Mouse (Mus musculus): ENCODE measurements around the gene Slc17a8. TPM values are rescaled to one million over a fixed set of nuclear protein-coding genes. Genes with fewer than 3 reads are reported as not detected.
"Not testable (repeated sequence)": the region's sequence is repeated elsewhere in the genome, so short reads cannot be mapped to it uniquely, and the experiment has no call there.

Slc17a8 gene
- not detected in 2 replicates for polyA plus RNA-seq (2012; rRNA removed)

- DNase-seq (ENCODE audit: low read depth in 1 of 2, low spot score in 2 of 2): no peak
- no peaks in the 10 kb centered on the region for H3K36me3 ChIP-seq (ENCODE audit: control insufficient read depth, insufficient read depth, low read length)
- no peaks in the 10 kb centered on the region for H3K4me1 ChIP-seq (ENCODE audit: control insufficient read depth, insufficient read depth, insufficient read length)
- no peaks in the 10 kb centered on the region for H3K27me3 ChIP-seq (ENCODE audit: control insufficient read depth, insufficient read depth, low read length)
- H3K27ac ChIP-seq (ENCODE audit: insufficient read depth, low read length): no peak within 1 kb of the TSS
- no peak within 1 kb of the TSS for H3K4me3 ChIP-seq (ENCODE audit: extremely low read depth, insufficient read depth, insufficient read length)
- WGBS: 78% methylated on average over 7 of the region's 7 CpGs
- TF ChIP-seq CTCF (IDR thresholded peaks at IDR 0.05; ENCODE audit: extremely low read depth, insufficient read depth, insufficient read length, insufficient replicate concordance) (no peak), POLR2A (IDR thresholded peaks at IDR 0.05; ENCODE audit: low read depth, low read length) (no peak)
These were observed at the start of gene Slc17a8 for GRCm38 (mm10) chr10:89621129-89621528. Gene Slc17a8 (minus strand): TSS chr10:89621253.

- WGBS: 97% methylated on average over 5 of the region's 5 CpGs
- H3K27ac ChIP-seq (ENCODE audit: insufficient read depth, low read length); DNase-seq (ENCODE audit: low read depth in 1 of 2, low spot score in 2 of 2); H3K4me1 ChIP-seq (ENCODE audit: control insufficient read depth, insufficient read depth, insufficient read length); H3K4me3 ChIP-seq (ENCODE audit: extremely low read depth, insufficient read depth, insufficient read length); H3K27me3 ChIP-seq (ENCODE audit: control insufficient read depth, insufficient read depth, low read length); H3K36me3 ChIP-seq (ENCODE audit: control insufficient read depth, insufficient read depth, low read length): not testable (repeated sequence)
These were observed 49.3 kb upstream of the Slc17a8 start for GRCm38 (mm10) chr10:89670371-89670770.

GRCm38 (mm10) chr10:89667571-89667970 is 46.5 kb upstream of the Slc17a8 start:
- TF ChIP-seq CTCF (IDR thresholded peaks at IDR 0.05; ENCODE audit: extremely low read depth, insufficient read depth, insufficient read length, insufficient replicate concordance): no peak
- TF ChIP-seq POLR2A (IDR thresholded peaks at IDR 0.05; ENCODE audit: low read depth, low read length): no peak
- no peak overlapping the region for H3K27ac ChIP-seq (ENCODE audit: insufficient read depth, low read length)
- 96% methylated on average over 7 of the region's 7 CpGs for WGBS
- H3K4me3 ChIP-seq (ENCODE audit: extremely low read depth, insufficient read depth, insufficient read length): no peak overlapping the region
- peaks cover 6% of the 10 kb centered on the region for H3K36me3 ChIP-seq (ENCODE audit: control insufficient read depth, insufficient read depth, low read length)
- no peaks in the 10 kb centered on the region for H3K4me1 ChIP-seq (ENCODE audit: control insufficient read depth, insufficient read depth, insufficient read length)
- no peaks in the 10 kb centered on the region for H3K27me3 ChIP-seq (ENCODE audit: control insufficient read depth, insufficient read depth, low read length)
- no peak for DNase-seq (ENCODE audit: low read depth in 1 of 2, low spot score in 2 of 2)

GRCm38 (mm10) chr10:89665679-89666078 is 44.6 kb upstream of the Slc17a8 start:
- H3K4me3 ChIP-seq (ENCODE audit: extremely low read depth, insufficient read depth, insufficient read length): no peak overlapping the region
- H3K36me3 ChIP-seq (ENCODE audit: control insufficient read depth, insufficient read depth, low read length): peaks cover 9% of the 10 kb centered on the region
- no peak overlapping the region for H3K27ac ChIP-seq (ENCODE audit: insufficient read depth, low read length)
- DNase-seq (ENCODE audit: low read depth in 1 of 2, low spot score in 2 of 2): no peak
- TF ChIP-seq POLR2A (IDR thresholded peaks at IDR 0.05; ENCODE audit: low read depth, low read length): no peak
- no peak for TF ChIP-seq CTCF (IDR thresholded peaks at IDR 0.05; ENCODE audit: extremely low read depth, insufficient read depth, insufficient read length, insufficient replicate concordance)
- 92% methylated on average over 9 of the region's 9 CpGs for WGBS
- no peaks in the 10 kb centered on the region for H3K4me1 ChIP-seq (ENCODE audit: control insufficient read depth, insufficient read depth, insufficient read length)
- no peaks in the 10 kb centered on the region for H3K27me3 ChIP-seq (ENCODE audit: control insufficient read depth, insufficient read depth, low read length)

- WGBS: 96% methylated on average over 8 of the region's 8 CpGs
- Histone ChIP-seq H3K4me3 (ENCODE audit: extremely low read depth, insufficient read depth, insufficient read length) (no peak overlapping the region), H3K4me1 (ENCODE audit: control insufficient read depth, insufficient read depth, insufficient read length) (no peaks in the 10 kb centered on the region), H3K36me3 (ENCODE audit: control insufficient read depth, insufficient read depth, low read length) (peaks cover 9% of the 10 kb centered on the region), H3K27me3 (ENCODE audit: control insufficient read depth, insufficient read depth, low read length) (no peaks in the 10 kb centered on the region), H3K27ac (ENCODE audit: insufficient read depth, low read length) (no peak overlapping the region)
- DNase-seq (ENCODE audit: low read depth in 1 of 2, low spot score in 2 of 2): no peak
- TF ChIP-seq CTCF (IDR thresholded peaks at IDR 0.05; ENCODE audit: extremely low read depth, insufficient read depth, insufficient read length, insufficient replicate concordance) (no peak), POLR2A (IDR thresholded peaks at IDR 0.05; ENCODE audit: low read depth, low read length) (no peak)
These were observed 44.1 kb upstream of the Slc17a8 start for GRCm38 (mm10) chr10:89664977-89665645.

- Histone ChIP-seq H3K27ac (ENCODE audit: insufficient read depth, low read length) (no peak overlapping the region), H3K4me3 (ENCODE audit: extremely low read depth, insufficient read depth, insufficient read length) (no peak overlapping the region), H3K36me3 (ENCODE audit: control insufficient read depth, insufficient read depth, low read length) (peaks cover 29% of the 10 kb centered on the region), H3K4me1 (ENCODE audit: control insufficient read depth, insufficient read depth, insufficient read length) (no peaks in the 10 kb centered on the region), H3K27me3 (ENCODE audit: control insufficient read depth, insufficient read depth, low read length) (no peaks in the 10 kb centered on the region)
- TF ChIP-seq CTCF (IDR thresholded peaks at IDR 0.05; ENCODE audit: extremely low read depth, insufficient read depth, insufficient read length, insufficient replicate concordance): no peak
- TF ChIP-seq POLR2A (IDR thresholded peaks at IDR 0.05; ENCODE audit: low read depth, low read length): no peak
- no peak for DNase-seq (ENCODE audit: low read depth in 1 of 2, low spot score in 2 of 2)
- 90% methylated on average over 5 of the region's 5 CpGs for WGBS
These were observed 35.3 kb upstream of the Slc17a8 start for GRCm38 (mm10) chr10:89656366-89656765.

GRCm38 (mm10) chr10:89652912-89653311 is 31.9 kb upstream of the Slc17a8 start:
- Histone ChIP-seq H3K27me3 (ENCODE audit: control insufficient read depth, insufficient read depth, low read length) (no peaks in the 10 kb centered on the region), H3K36me3 (ENCODE audit: control insufficient read depth, insufficient read depth, low read length) (peaks cover 30% of the 10 kb centered on the region), H3K4me1 (ENCODE audit: control insufficient read depth, insufficient read depth, insufficient read length) (no peaks in the 10 kb centered on the region), H3K4me3 (ENCODE audit: extremely low read depth, insufficient read depth, insufficient read length) (no peak overlapping the region), H3K27ac (ENCODE audit: insufficient read depth, low read length) (no peak overlapping the region)
- 93% methylated on average over 8 of the region's 8 CpGs for WGBS
- no peak for DNase-seq (ENCODE audit: low read depth in 1 of 2, low spot score in 2 of 2)
- TF ChIP-seq CTCF (IDR thresholded peaks at IDR 0.05; ENCODE audit: extremely low read depth, insufficient read depth, insufficient read length, insufficient replicate concordance) (no peak), POLR2A (IDR thresholded peaks at IDR 0.05; ENCODE audit: low read depth, low read length) (no peak)

Data from spleen, adult 2 months (tissue).